Mouse (Mus musculus): ENCODE measurements around the gene Olfr688. TPM values are rescaled to one million over a fixed set of nuclear protein-coding genes. Genes with fewer than 3 reads are reported as not detected.

The Olfr688 gene
- polyA plus RNA-seq (2014; fragmentation: Nextera tagmentation; extraction: Ambion mirVana) = not detected in 2 replicates

- DNase-seq (ENCODE audit: low spot score) (no peak), ATAC-seq (ENCODE audit: low read depth) (no peak)
- no peaks in the 10 kb centered on the region for H3K27me3 ChIP-seq (replicated peaks; ENCODE audit: control insufficient read depth, insufficient read depth, low read length)
- H3K9me3 ChIP-seq (ENCODE audit: control insufficient read depth, low read length) = no peaks in the 10 kb centered on the region
- no peak within 1 kb of the TSS for H3K4me2 ChIP-seq (ENCODE audit: low read depth, low read length)
- no peak within 1 kb of the TSS for H3K9ac ChIP-seq (ENCODE audit: low read depth, low read length)
- H3K4me3 ChIP-seq (ENCODE audit: low read depth, low read length) = no peak within 1 kb of the TSS
- H3K36me3 ChIP-seq (ENCODE audit: control insufficient read depth, insufficient read depth, low read length) = no peaks in the 10 kb centered on the region
- no peak within 1 kb of the TSS for H3K27ac ChIP-seq (replicated peaks; ENCODE audit: low read depth, low read length)
- no peaks in the 10 kb centered on the region for H3K4me1 ChIP-seq (ENCODE audit: control insufficient read depth, insufficient read depth, low read length)
- 69% methylated on average over 6 of the region's 6 CpGs for WGBS
Measured at GRCm38 (mm10) chr7:105287795-105288194, at the start of gene Olfr688. TSS of gene Olfr688 (plus strand) at chr7:105288095.

GRCm38 (mm10) chr7:105247671-105248070 lies 40.2 kb upstream of the Olfr688 start:
- 81% methylated on average over 3 of the region's 3 CpGs for WGBS

GRCm38 (mm10) chr7:105248197-105248596 lies 39.7 kb upstream of the Olfr688 start:
- WGBS = 55% methylated on average over 1 of the region's 1 CpGs
- Histone ChIP-seq H3K4me2 (ENCODE audit: low read depth, low read length) (no peak overlapping the region), H3K4me3 (ENCODE audit: low read depth, low read length) (no peak overlapping the region), H3K36me3 (ENCODE audit: control insufficient read depth, insufficient read depth, low read length) (no peaks in the 10 kb centered on the region), H3K9me3 (ENCODE audit: control insufficient read depth, low read length) (no peaks in the 10 kb centered on the region), H3K9ac (ENCODE audit: low read depth, low read length) (no peak overlapping the region), H3K27ac (replicated peaks; ENCODE audit: low read depth, low read length) (no peak overlapping the region), H3K4me1 (ENCODE audit: control insufficient read depth, insufficient read depth, low read length) (no peaks in the 10 kb centered on the region), H3K27me3 (replicated peaks; ENCODE audit: control insufficient read depth, insufficient read depth, low read length) (no peaks in the 10 kb centered on the region)
- ATAC-seq (ENCODE audit: low read depth) (no peak), DNase-seq (ENCODE audit: low spot score) (no peak)

More at GRCm38 (mm10) chr7:105247671-105248070, 40.2 kb upstream of the Olfr688 start:
- no peaks in the 10 kb centered on the region for H3K9me3 ChIP-seq (ENCODE audit: control insufficient read depth, low read length)
- no peak overlapping the region for H3K4me2 ChIP-seq (ENCODE audit: low read depth, low read length)
- no peak overlapping the region for H3K27ac ChIP-seq (replicated peaks; ENCODE audit: low read depth, low read length)
- H3K36me3 ChIP-seq (ENCODE audit: control insufficient read depth, insufficient read depth, low read length) = no peaks in the 10 kb centered on the region
- ATAC-seq (ENCODE audit: low read depth) (no peak), DNase-seq (ENCODE audit: low spot score) (no peak)
- H3K9ac ChIP-seq (ENCODE audit: low read depth, low read length) = no peak overlapping the region
- H3K4me1 ChIP-seq (ENCODE audit: control insufficient read depth, insufficient read depth, low read length) = no peaks in the 10 kb centered on the region
- no peaks in the 10 kb centered on the region for H3K27me3 ChIP-seq (replicated peaks; ENCODE audit: control insufficient read depth, insufficient read depth, low read length)
- H3K4me3 ChIP-seq (ENCODE audit: low read depth, low read length) = no peak overlapping the region

- WGBS = 63% methylated on average over 5 of the region's 5 CpGs
- Histone ChIP-seq H3K4me3 (ENCODE audit: low read depth, low read length) (no peak overlapping the region), H3K27ac (replicated peaks; ENCODE audit: low read depth, low read length) (no peak overlapping the region), H3K27me3 (replicated peaks; ENCODE audit: control insufficient read depth, insufficient read depth, low read length) (no peaks in the 10 kb centered on the region), H3K9ac (ENCODE audit: low read depth, low read length) (no peak overlapping the region), H3K4me1 (ENCODE audit: control insufficient read depth, insufficient read depth, low read length) (no peaks in the 10 kb centered on the region), H3K36me3 (ENCODE audit: control insufficient read depth, insufficient read depth, low read length) (no peaks in the 10 kb centered on the region), H3K9me3 (ENCODE audit: control insufficient read depth, low read length) (no peaks in the 10 kb centered on the region), H3K4me2 (ENCODE audit: low read depth, low read length) (no peak overlapping the region)
- ATAC-seq (ENCODE audit: low read depth) (no peak), DNase-seq (ENCODE audit: low spot score) (no peak)
Measured at GRCm38 (mm10) chr7:105256656-105257055, 31.2 kb upstream of the Olfr688 start.

- Histone ChIP-seq H3K27me3 (replicated peaks; ENCODE audit: control insufficient read depth, insufficient read depth, low read length) (no peaks in the 10 kb centered on the region), H3K9me3 (ENCODE audit: control insufficient read depth, low read length) (no peaks in the 10 kb centered on the region), H3K36me3 (ENCODE audit: control insufficient read depth, insufficient read depth, low read length) (no peaks in the 10 kb centered on the region), H3K4me3 (ENCODE audit: low read depth, low read length) (no peak overlapping the region), H3K4me2 (ENCODE audit: low read depth, low read length) (no peak overlapping the region), H3K4me1 (ENCODE audit: control insufficient read depth, insufficient read depth, low read length) (no peaks in the 10 kb centered on the region), H3K9ac (ENCODE audit: low read depth, low read length) (no peak overlapping the region), H3K27ac (replicated peaks; ENCODE audit: low read depth, low read length) (no peak overlapping the region)
- 63% methylated on average over 7 of the region's 7 CpGs for WGBS
- ATAC-seq (ENCODE audit: low read depth) (no peak), DNase-seq (ENCODE audit: low spot score) (peak; percentile 16)
Measured at GRCm38 (mm10) chr7:105272426-105272825, 15.5 kb upstream of the Olfr688 start.

- Histone ChIP-seq H3K4me3 (ENCODE audit: low read depth, low read length) (no peak overlapping the region), H3K9ac (ENCODE audit: low read depth, low read length) (no peak overlapping the region), H3K27ac (replicated peaks; ENCODE audit: low read depth, low read length) (no peak overlapping the region), H3K4me1 (ENCODE audit: control insufficient read depth, insufficient read depth, low read length) (no peaks in the 10 kb centered on the region), H3K27me3 (replicated peaks; ENCODE audit: control insufficient read depth, insufficient read depth, low read length) (no peaks in the 10 kb centered on the region), H3K36me3 (ENCODE audit: control insufficient read depth, insufficient read depth, low read length) (no peaks in the 10 kb centered on the region), H3K4me2 (ENCODE audit: low read depth, low read length) (no peak overlapping the region), H3K9me3 (ENCODE audit: control insufficient read depth, low read length) (no peaks in the 10 kb centered on the region)
- ATAC-seq (ENCODE audit: low read depth) = no peak
- DNase-seq (ENCODE audit: low spot score) = no peak
Measured at GRCm38 (mm10) chr7:105290051-105290450, 2.2 kb downstream of the Olfr688 start.

- no peak within 1 kb of the TSS for H3K27ac ChIP-seq (replicated peaks; ENCODE audit: low read depth, low read length)
- H3K4me1 ChIP-seq (ENCODE audit: control insufficient read depth, insufficient read depth, low read length) = no peaks in the 10 kb centered on the region
- no peak within 1 kb of the TSS for H3K9ac ChIP-seq (ENCODE audit: low read depth, low read length)
- 0 out of 2 replicates have a peak, but pooled peaks cover 4% of the 10 kb centered on the region for H3K9me3 ChIP-seq (ENCODE audit: control insufficient read depth, low read length)
- no peaks in the 10 kb centered on the region for H3K36me3 ChIP-seq (ENCODE audit: control insufficient read depth, insufficient read depth, low read length)
- no peaks in the 10 kb centered on the region for H3K27me3 ChIP-seq (replicated peaks; ENCODE audit: control insufficient read depth, insufficient read depth, low read length)
- 82% methylated on average over 1 of the region's 1 CpGs for whole genome bisulfite sequencing
- no peak for ATAC-seq (ENCODE audit: low read depth)
- no peak within 1 kb of the TSS for H3K4me2 ChIP-seq (ENCODE audit: low read depth, low read length)
- DNase-seq (ENCODE audit: low spot score) = no peak
- no peak within 1 kb of the TSS for H3K4me3 ChIP-seq (ENCODE audit: low read depth, low read length)
Measured at GRCm38 (mm10) chr7:105310865-105311264, 23.0 kb downstream of the Olfr688 start, which contains the start of gene Olfr689. TSS of gene Olfr689 (plus strand) at chr7:105311165.

GRCm38 (mm10) chr7:105325302-105325701 lies 37.4 kb downstream of the Olfr688 start:
- H3K36me3 ChIP-seq (ENCODE audit: control insufficient read depth, insufficient read depth, low read length) = no peaks in the 10 kb centered on the region
- no peak overlapping the region for H3K4me3 ChIP-seq (ENCODE audit: low read depth, low read length)
- WGBS = 64% methylated on average over 2 of the region's 2 CpGs
- no peaks in the 10 kb centered on the region for H3K4me1 ChIP-seq (ENCODE audit: control insufficient read depth, insufficient read depth, low read length)
- ATAC-seq (ENCODE audit: low read depth) (no peak), DNase-seq (ENCODE audit: low spot score) (no peak)
- no peak overlapping the region for H3K9ac ChIP-seq (ENCODE audit: low read depth, low read length)
- no peak overlapping the region for H3K27ac ChIP-seq (replicated peaks; ENCODE audit: low read depth, low read length)
- H3K9me3 ChIP-seq (ENCODE audit: control insufficient read depth, low read length) = no peaks in the 10 kb centered on the region
- no peaks in the 10 kb centered on the region for H3K27me3 ChIP-seq (replicated peaks; ENCODE audit: control insufficient read depth, insufficient read depth, low read length)
- H3K4me2 ChIP-seq (ENCODE audit: low read depth, low read length) = no peak overlapping the region

- H3K4me3 ChIP-seq (ENCODE audit: low read depth, low read length) = no peak within 1 kb of the TSS
- H3K36me3 ChIP-seq (ENCODE audit: control insufficient read depth, insufficient read depth, low read length) = no peaks in the 10 kb centered on the region
- ATAC-seq (ENCODE audit: low read depth) (no peak), DNase-seq (ENCODE audit: low spot score) (no peak)
- no peak within 1 kb of the TSS for H3K27ac ChIP-seq (replicated peaks; ENCODE audit: low read depth, low read length)
- no peak within 1 kb of the TSS for H3K9ac ChIP-seq (ENCODE audit: low read depth, low read length)
- WGBS = 64% methylated on average over 1 of the region's 1 CpGs
- H3K27me3 ChIP-seq (replicated peaks; ENCODE audit: control insufficient read depth, insufficient read depth, low read length) = no peaks in the 10 kb centered on the region
- H3K4me2 ChIP-seq (ENCODE audit: low read depth, low read length) = no peak within 1 kb of the TSS
- no peaks in the 10 kb centered on the region for H3K9me3 ChIP-seq (ENCODE audit: control insufficient read depth, low read length)
- H3K4me1 ChIP-seq (ENCODE audit: control insufficient read depth, insufficient read depth, low read length) = no peaks in the 10 kb centered on the region
Measured at GRCm38 (mm10) chr7:105334004-105334403, 46.1 kb downstream of the Olfr688 start, which contains the start of gene Olfr690. TSS of gene Olfr690 (minus strand) at chr7:105334104.
